Mouse (Mus musculus) cortical plate, adult 2 months (tissue): ENCODE results near the gene Rxfp2.

Experiments used
- CTCF ChIP-seq: fragments of 200-500 bp; IDR thresholded peaks from 2 replicates; pipeline ENCODE4 v1.5.1; 2011; ENCODE audit warnings: mild to moderate bottlenecking, control low read depth, low read length; ENCODE audit not compliant: insufficient read depth; ENCODE audit errors: extremely low read depth
- POLR2A ChIP-seq: fragments of 200-500 bp; IDR thresholded peaks from 2 replicates; pipeline ENCODE4 v1.6.1; 2011; ENCODE audit warnings: mild to moderate bottlenecking, low read length, control low read depth; ENCODE audit not compliant: insufficient read depth; ENCODE audit errors: extremely low read depth

GRCm38 (mm10) chr5:150125920-150126319, 107.4 kb downstream of the Rxfp2 start:
- TF ChIP-seq CTCF (no peak), POLR2A (no peak)
